Mouse (Mus musculus) bone marrow, adult 2 months (tissue): Measurements from ENCODE around the gene Six1.

Experiments used
- CTCF ChIP-seq: fragments of 200-500 bp; IDR thresholded peaks from 2 replicates; pipeline ENCODE4 v1.5.1; 2011; ENCODE audit warnings: low read length, control low read depth; ENCODE audit not compliant: control insufficient read depth, insufficient read depth
- POLR2A ChIP-seq: fragments of 200-500 bp; IDR thresholded peaks from 2 replicates; pipeline ENCODE4 v1.6.1; 2011; ENCODE audit warnings: low read depth, mild to moderate bottlenecking, control low read depth, low read length, borderline replicate concordance; ENCODE audit not compliant: control insufficient read depth

GRCm38 (mm10) chr12:73043396-73044167, 10.1 kb downstream of the Six1 start:
- TF ChIP-seq CTCF: no peak
- no peak for TF ChIP-seq POLR2A
